Mouse (Mus musculus): ENCODE results near the gene Klk4. TPM values are rescaled to one million over a fixed set of nuclear protein-coding genes. Genes with fewer than 3 reads are reported as not detected.

Klk4 gene
- polyA plus RNA-seq, 1 experiment from 2014 or later = not detected

DNA sequence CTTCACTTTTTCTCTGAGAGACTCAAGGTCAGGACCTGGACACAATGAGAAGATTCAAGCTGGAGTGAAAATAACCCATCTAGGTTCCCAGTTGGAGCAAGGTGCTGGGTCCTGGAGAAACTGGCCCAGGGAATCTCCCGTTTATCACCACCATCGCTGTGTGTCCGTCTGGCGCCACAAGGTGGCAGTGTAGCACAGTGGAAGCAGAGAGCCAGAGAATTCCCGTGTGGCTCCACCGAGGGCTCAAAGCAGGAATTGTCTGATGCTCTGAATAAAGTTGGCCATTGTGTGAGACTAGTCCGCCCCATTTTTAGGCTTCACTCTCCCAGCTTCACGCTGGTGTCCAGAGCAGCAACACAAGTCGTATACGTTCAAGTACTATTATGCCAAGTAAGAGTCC, 7.7 kb upstream of the Klk4 start:
- Histone ChIP-seq H3K27ac (ENCODE audit: low read depth, low read length) (no peak overlapping the region), H3K27me3 (ENCODE audit: control insufficient read depth, insufficient read depth, low read length) (no peaks in the 10 kb centered on the region), H3K9me3 (ENCODE audit: control insufficient read depth, low read length) (no peaks in the 10 kb centered on the region), H3K4me3 (ENCODE audit: low read depth, low read length) (no peak overlapping the region), H3K4me1 (ENCODE audit: control insufficient read depth, insufficient read depth, low read length) (no peaks in the 10 kb centered on the region), H3K9ac (ENCODE audit: low read length) (no peak overlapping the region), H3K4me2 (no peak overlapping the region), H3K36me3 (ENCODE audit: control insufficient read depth, insufficient read depth, low read length) (no peaks in the 10 kb centered on the region)
- DNase-seq (ENCODE audit: low spot score, missing footprints) (peak; percentile 98), ATAC-seq (ENCODE audit: low FRiP score) (peak; percentile 70)
- 4% methylated on average over 10 of the region's 10 CpGs for WGBS

DNA sequence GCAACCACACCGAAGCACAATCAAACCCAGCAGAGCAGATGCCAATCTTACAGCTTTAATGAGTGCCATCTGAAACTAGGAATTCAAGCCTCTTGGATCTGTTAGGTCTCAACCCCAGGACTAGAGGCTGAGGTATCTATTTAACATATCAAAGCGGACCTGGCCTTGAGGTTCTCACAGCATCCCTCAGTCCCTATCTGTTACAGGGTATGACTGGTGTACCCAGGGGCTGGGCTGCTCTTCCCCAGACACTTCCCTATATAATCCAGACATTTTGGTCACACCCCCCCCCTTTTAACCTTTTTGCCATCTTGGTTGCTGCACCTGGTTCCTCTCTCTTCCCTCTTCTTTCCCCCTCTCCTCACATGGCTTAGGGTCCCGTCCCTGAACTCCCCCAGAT, 7.3 kb upstream of the Klk4 start:
- no peaks in the 10 kb centered on the region for H3K27me3 ChIP-seq (ENCODE audit: control insufficient read depth, insufficient read depth, low read length)
- H3K4me3 ChIP-seq (ENCODE audit: low read depth, low read length) = no peak overlapping the region
- no peak overlapping the region for H3K27ac ChIP-seq (ENCODE audit: low read depth, low read length)
- no peaks in the 10 kb centered on the region for H3K36me3 ChIP-seq (ENCODE audit: control insufficient read depth, insufficient read depth, low read length)
- no peak overlapping the region for H3K4me2 ChIP-seq
- DNase-seq (ENCODE audit: low spot score, missing footprints) = no peak
- 0 out of 2 replicates have a peak, but pooled peaks have one; percentile 44 for ATAC-seq (ENCODE audit: low FRiP score)
- H3K9ac ChIP-seq (ENCODE audit: low read length) = no peak overlapping the region
- no peaks in the 10 kb centered on the region for H3K9me3 ChIP-seq (ENCODE audit: control insufficient read depth, low read length)
- WGBS = 77% methylated on average over 3 of the region's 3 CpGs
- no peaks in the 10 kb centered on the region for H3K4me1 ChIP-seq (ENCODE audit: control insufficient read depth, insufficient read depth, low read length)

DNA sequence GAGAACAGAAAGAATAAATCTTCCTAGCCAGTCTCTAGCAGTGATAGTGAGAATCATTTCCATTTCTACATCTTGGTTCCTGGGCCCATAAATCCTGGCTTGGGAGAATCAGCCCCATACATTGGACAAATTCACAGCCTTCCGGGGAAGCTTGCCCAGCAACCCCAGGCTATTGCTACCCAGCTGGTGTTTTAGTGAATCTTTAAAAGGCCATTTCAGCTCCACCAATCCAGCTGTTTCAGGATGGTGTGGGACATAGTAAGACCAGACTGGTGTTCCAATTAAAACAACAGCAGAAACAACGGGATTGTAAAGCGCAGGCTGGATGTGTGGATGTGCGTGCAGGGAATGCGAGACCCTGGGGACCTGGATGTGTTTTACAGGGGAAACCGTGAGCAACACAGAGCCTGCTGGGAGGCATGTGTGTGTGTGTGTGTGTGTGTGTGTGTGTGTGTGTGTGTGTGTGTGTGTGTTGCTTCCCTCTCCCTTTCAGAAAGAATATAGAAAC, 6.0 kb upstream of the Klk4 start:
- Histone ChIP-seq H3K9ac (ENCODE audit: low read length) (no peak overlapping the region), H3K4me1 (ENCODE audit: control insufficient read depth, insufficient read depth, low read length) (no peaks in the 10 kb centered on the region), H3K27me3 (ENCODE audit: control insufficient read depth, insufficient read depth, low read length) (no peaks in the 10 kb centered on the region), H3K27ac (ENCODE audit: low read depth, low read length) (no peak overlapping the region), H3K36me3 (ENCODE audit: control insufficient read depth, insufficient read depth, low read length) (no peaks in the 10 kb centered on the region), H3K4me3 (ENCODE audit: low read depth, low read length) (no peak overlapping the region), H3K4me2 (no peak overlapping the region), H3K9me3 (ENCODE audit: control insufficient read depth, low read length) (no peaks in the 10 kb centered on the region)
- DNase-seq (ENCODE audit: low spot score, missing footprints) (peak; percentile 23), ATAC-seq (ENCODE audit: low FRiP score) (no peak)
- WGBS = 85% methylated on average over 6 of the region's 6 CpGs

DNA sequence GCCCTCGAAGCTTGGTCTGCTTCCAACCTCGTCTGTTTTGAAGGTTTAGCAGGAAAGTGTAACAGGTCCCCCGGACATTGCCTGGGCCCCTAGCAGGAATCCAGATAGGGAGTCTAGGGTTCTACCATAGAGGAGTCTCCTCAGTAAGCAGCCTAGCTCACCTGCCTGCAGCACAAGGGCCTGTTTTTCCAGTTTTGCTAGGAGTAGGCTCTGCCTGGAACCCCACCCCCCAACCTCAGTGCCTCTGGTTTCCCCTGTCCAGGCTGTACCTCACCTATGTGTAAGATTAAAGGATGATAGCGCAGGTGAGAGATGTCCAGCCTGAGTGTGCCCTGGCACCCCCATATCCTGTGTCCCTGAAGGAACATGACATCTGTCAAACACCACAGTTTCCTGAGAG, 4.5 kb upstream of the Klk4 start:
- Histone ChIP-seq H3K27ac (ENCODE audit: low read depth, low read length) (no peak overlapping the region), H3K4me3 (ENCODE audit: low read depth, low read length) (no peak overlapping the region), H3K9me3 (ENCODE audit: control insufficient read depth, low read length) (no peaks in the 10 kb centered on the region), H3K27me3 (ENCODE audit: control insufficient read depth, insufficient read depth, low read length) (no peaks in the 10 kb centered on the region), H3K9ac (ENCODE audit: low read length) (no peak overlapping the region), H3K4me1 (ENCODE audit: control insufficient read depth, insufficient read depth, low read length) (no peaks in the 10 kb centered on the region; the same call in 1 of the 2 replicates), H3K36me3 (ENCODE audit: control insufficient read depth, insufficient read depth, low read length) (no peaks in the 10 kb centered on the region), H3K4me2 (no peak overlapping the region)
- DNase-seq (ENCODE audit: low spot score, missing footprints) (no peak), ATAC-seq (ENCODE audit: low FRiP score) (no peak)
- 69% methylated on average over 4 of the region's 4 CpGs for WGBS

DNA sequence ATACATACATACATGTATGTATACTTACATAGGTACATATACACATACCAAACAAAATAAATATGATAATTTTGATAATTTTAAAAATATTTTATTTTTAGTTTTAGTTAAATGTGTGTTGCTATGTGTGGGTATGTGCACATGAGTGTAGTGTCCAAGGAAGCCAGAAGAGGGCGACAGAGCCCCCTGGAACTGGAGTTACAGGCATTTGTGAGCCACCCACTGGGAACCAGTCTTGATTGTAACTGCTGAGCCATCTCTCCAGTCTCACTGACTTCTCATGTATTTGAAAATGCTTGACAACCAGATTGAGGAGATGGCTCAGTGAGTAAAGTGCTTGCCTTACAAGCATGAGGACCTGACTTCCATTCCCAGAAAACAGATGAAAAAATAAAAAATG, 2.7 kb upstream of the Klk4 start:
- DNase-seq (ENCODE audit: low spot score, missing footprints) = no peak
- no peak overlapping the region for H3K4me2 ChIP-seq
- H3K4me1 ChIP-seq (ENCODE audit: control insufficient read depth, insufficient read depth, low read length) = no peaks in the 10 kb centered on the region; the same call in 1 of the 2 replicates
- H3K4me3 ChIP-seq (ENCODE audit: low read depth, low read length) = no peak overlapping the region
- no peak overlapping the region for H3K27ac ChIP-seq (ENCODE audit: low read depth, low read length)
- H3K9me3 ChIP-seq (ENCODE audit: control insufficient read depth, low read length) = no peaks in the 10 kb centered on the region
- H3K27me3 ChIP-seq (ENCODE audit: control insufficient read depth, insufficient read depth, low read length) = no peaks in the 10 kb centered on the region
- no peak overlapping the region for H3K9ac ChIP-seq (ENCODE audit: low read length)
- no peak for ATAC-seq (ENCODE audit: low FRiP score)
- 44% methylated on average over 1 of the region's 1 CpGs for WGBS
- no peaks in the 10 kb centered on the region for H3K36me3 ChIP-seq (ENCODE audit: control insufficient read depth, insufficient read depth, low read length)

DNA sequence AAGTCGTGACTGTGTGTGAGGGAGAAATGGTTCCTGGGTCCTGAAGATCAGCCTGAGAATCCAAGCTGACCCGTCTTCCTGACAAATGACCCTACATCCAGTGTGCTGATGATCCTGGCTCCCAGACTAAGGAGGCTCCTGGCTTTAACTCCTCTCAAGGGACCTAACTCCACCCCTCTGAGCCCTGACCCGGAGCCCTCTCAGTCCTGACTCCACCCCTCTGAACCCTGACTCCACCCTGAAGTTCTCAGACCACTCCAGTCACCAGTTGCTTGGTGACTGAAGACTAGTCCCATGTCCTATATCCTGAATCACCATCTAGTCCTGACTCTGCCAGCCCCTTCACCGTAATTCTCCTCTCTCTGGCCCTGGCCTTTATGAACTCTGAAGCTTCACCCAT, 1.4 kb downstream of the Klk4 start:
- Histone ChIP-seq H3K9me3 (ENCODE audit: control insufficient read depth, low read length) (no peaks in the 10 kb centered on the region), H3K4me3 (ENCODE audit: low read depth, low read length) (no peak overlapping the region), H3K27ac (ENCODE audit: low read depth, low read length) (no peak overlapping the region), H3K27me3 (ENCODE audit: control insufficient read depth, insufficient read depth, low read length) (no peaks in the 10 kb centered on the region), H3K9ac (ENCODE audit: low read length) (no peak overlapping the region), H3K36me3 (ENCODE audit: control insufficient read depth, insufficient read depth, low read length) (no peaks in the 10 kb centered on the region), H3K4me1 (ENCODE audit: control insufficient read depth, insufficient read depth, low read length) (no peaks in the 10 kb centered on the region; the same call in 1 of the 2 replicates), H3K4me2 (no peak overlapping the region)
- no peak for DNase-seq (ENCODE audit: low spot score, missing footprints)
- ATAC-seq (ENCODE audit: low FRiP score) = no peak
- 20% methylated on average over 4 of the region's 4 CpGs for WGBS

DNA sequence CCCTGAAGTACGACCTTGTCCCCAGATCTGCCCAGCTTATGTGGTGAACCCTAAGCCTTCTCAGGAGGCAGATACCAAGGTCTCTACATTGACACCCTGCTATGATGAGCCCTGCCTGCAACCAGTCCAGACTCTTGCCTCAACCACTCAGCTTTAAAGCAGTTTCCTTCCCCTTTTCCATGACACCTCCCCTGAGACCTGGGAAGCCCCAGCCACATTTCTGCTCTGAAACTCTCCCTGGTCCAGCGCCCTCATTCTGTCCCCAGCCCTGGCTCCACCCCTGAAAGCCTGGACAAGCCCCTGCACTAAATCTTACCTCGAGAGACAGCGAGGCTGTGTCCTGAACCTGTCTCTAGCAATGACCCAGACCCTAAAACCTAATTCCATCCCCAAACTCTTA, 1.9 kb downstream of the Klk4 start:
- ATAC-seq (ENCODE audit: low FRiP score) = no peak

DNA sequence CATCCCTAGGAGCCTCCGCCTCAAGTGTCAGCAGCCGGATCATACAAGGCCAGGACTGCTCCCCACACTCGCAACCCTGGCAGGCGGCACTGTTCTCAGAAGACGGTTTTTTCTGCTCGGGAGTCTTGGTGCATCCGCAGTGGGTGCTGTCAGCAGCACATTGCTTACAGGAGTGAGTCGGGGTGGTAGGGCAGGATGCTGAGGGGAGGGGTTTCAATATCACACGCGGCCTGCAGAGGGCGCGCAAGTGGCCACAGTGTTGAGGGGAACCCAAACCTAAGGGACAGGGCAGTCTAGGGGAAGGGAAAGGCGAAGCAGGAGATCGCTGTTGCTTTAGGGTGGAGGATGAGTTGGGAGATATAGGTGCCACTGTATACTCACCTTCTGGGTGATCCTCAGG, 2.6 kb downstream of the Klk4 start:
- H3K4me3 ChIP-seq (ENCODE audit: low read depth, low read length) = no peak overlapping the region
- ATAC-seq (ENCODE audit: low FRiP score) = peak; percentile 61
- DNase-seq (ENCODE audit: low spot score, missing footprints) = peak; percentile 97
- H3K27me3 ChIP-seq (ENCODE audit: control insufficient read depth, insufficient read depth, low read length) = no peaks in the 10 kb centered on the region
- no peak overlapping the region for H3K27ac ChIP-seq (ENCODE audit: low read depth, low read length)
- no peaks in the 10 kb centered on the region for H3K9me3 ChIP-seq (ENCODE audit: control insufficient read depth, low read length)
- H3K4me2 ChIP-seq = peak overlapping the region; percentile 29; the same call in 1 of the 2 replicates
- H3K4me1 ChIP-seq (ENCODE audit: control insufficient read depth, insufficient read depth, low read length) = no peaks in the 10 kb centered on the region; the same call in 1 of the 2 replicates
- 9% methylated on average over 14 of the region's 14 CpGs for WGBS
- peak overlapping the region; percentile 36; the same call in 1 of the 2 replicates for H3K9ac ChIP-seq (ENCODE audit: low read length)
- no peaks in the 10 kb centered on the region for H3K36me3 ChIP-seq (ENCODE audit: control insufficient read depth, insufficient read depth, low read length)

More for the DNA sequence above, 1.9 kb downstream of the Klk4 start:
- 17% methylated on average over 4 of the region's 4 CpGs for WGBS
- Histone ChIP-seq H3K4me3 (ENCODE audit: low read depth, low read length) (no peak overlapping the region), H3K27me3 (ENCODE audit: control insufficient read depth, insufficient read depth, low read length) (no peaks in the 10 kb centered on the region), H3K4me1 (ENCODE audit: control insufficient read depth, insufficient read depth, low read length) (no peaks in the 10 kb centered on the region; the same call in 1 of the 2 replicates), H3K4me2 (no peak overlapping the region), H3K9ac (ENCODE audit: low read length) (no peak overlapping the region), H3K36me3 (ENCODE audit: control insufficient read depth, insufficient read depth, low read length) (no peaks in the 10 kb centered on the region), H3K9me3 (ENCODE audit: control insufficient read depth, low read length) (no peaks in the 10 kb centered on the region), H3K27ac (ENCODE audit: low read depth, low read length) (no peak overlapping the region)
- no peak for DNase-seq (ENCODE audit: low spot score, missing footprints)

DNA sequence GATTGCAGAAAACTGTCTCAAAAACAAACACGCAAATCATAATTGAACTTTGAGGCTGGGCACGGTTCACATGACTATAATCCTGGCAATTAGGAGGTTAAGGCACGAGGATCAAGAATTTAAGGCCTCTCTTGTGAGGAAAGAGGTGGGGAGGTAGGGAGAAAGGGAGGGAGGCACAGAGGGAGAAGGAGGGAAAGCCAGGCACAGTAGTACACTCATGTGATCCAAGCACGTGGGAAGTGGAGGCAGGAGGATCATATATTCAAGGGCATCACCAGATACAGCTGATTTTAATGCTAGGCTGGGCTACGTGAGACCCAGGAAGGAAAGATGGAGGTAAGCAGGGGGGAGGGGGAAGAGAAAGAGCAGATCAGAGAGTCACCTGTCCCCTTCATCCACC, 10.4 kb downstream of the Klk4 start:
- DNase-seq (ENCODE audit: low spot score, missing footprints) = no peak
- no peak overlapping the region for H3K4me3 ChIP-seq (ENCODE audit: low read depth, low read length)
- H3K4me1 ChIP-seq (ENCODE audit: control insufficient read depth, insufficient read depth, low read length) = no peaks in the 10 kb centered on the region
- no peaks in the 10 kb centered on the region for H3K9me3 ChIP-seq (ENCODE audit: control insufficient read depth, low read length)
- no peak overlapping the region for H3K27ac ChIP-seq (ENCODE audit: low read depth, low read length)
- H3K27me3 ChIP-seq (ENCODE audit: control insufficient read depth, insufficient read depth, low read length) = no peaks in the 10 kb centered on the region
- no peak for ATAC-seq (ENCODE audit: low FRiP score)
- 72% methylated on average over 5 of the region's 5 CpGs for WGBS
- no peak overlapping the region for H3K4me2 ChIP-seq
- no peaks in the 10 kb centered on the region for H3K36me3 ChIP-seq (ENCODE audit: control insufficient read depth, insufficient read depth, low read length)
- no peak overlapping the region for H3K9ac ChIP-seq (ENCODE audit: low read length)

Measured in midbrain, embryonic 11.5 days (tissue).